In genomic region chr2:151011273-151011672, GRCm38 (mm10) we compare ENCODE assay signal across 20 mouse cellular contexts. TPM values are rescaled to one million over a fixed set of nuclear protein-coding genes. Genes with fewer than 3 reads are reported as not detected.
DNase-seq lines count a peak whose midpoint lies in the region; ATAC-seq and TF ChIP-seq lines count a peak whose summit lies in the region.
"Had no signal": no experiment of that assay in that cellular context is flagged by ENCODE, and none has a peak within 500 bp of the region (broad histone marks: within the 10 kb centered on the region; RNA-seq: fewer than 3 reads in every experiment).

No protein-coding gene starts in this region.

- H3K4me3 ChIP-seq in MEL (ENCODE audit: control insufficient read depth in 1 of 2, insufficient read depth in 1 of 2, low read depth in 2 of 2, low read length in 2 of 2) = peak overlapping the region; percentile 8 to 44; a peak in 2 of 4 replicates
- H3K4me3 ChIP-seq in liver, embryonic 12.5 days = peak overlapping the region; percentile 26; the same call in 1 of the 2 replicates
- H3K4me3 ChIP-seq in neural tube, embryonic 15.5 days (replicated peaks) = no peak overlapping the region
- H3K4me3 ChIP-seq: forebrain, embryonic 13.5 days; gastrocnemius, adult 2 months; hindbrain, embryonic 10.5 days; limb, embryonic 12.5 days; midbrain, embryonic 13.5 days had no signal

- DNase-seq in MEL (ENCODE audit: low read depth, low spot score) = peak; percentile 79
- no peak for DNase-seq in layer of hippocampus, postnatal 10 days (ENCODE audit: low spot score in 2 of 2)
- DNase-seq in embryo, embryonic 10.5 days (ENCODE audit: low spot score) = no peak
- DNase-seq: adrenal gland, postnatal 10 days; cerebellum, adult 9-10 months; gastrocnemius, adult 2 months; kidney, adult 11 months; lung, adult 2 months; lung, postnatal 14 days; retina, postnatal 1 day had no signal

- no peak for TF ChIP-seq CTCF in MEL (IDR thresholded peaks at IDR 0.05 in 2 of 3, conservative IDR thresholded peaks at IDR 0.05 in 1 of 3; ENCODE audit: control insufficient read depth in 1 of 3, insufficient read depth in 1 of 3, low read depth in 2 of 3, low read length in 3 of 3, poor library complexity in 1 of 3, severe bottlenecking in 1 of 3)

- H3K4me2 ChIP-seq in liver, embryonic 12.5 days = peak overlapping the region; percentile 64
- H3K4me2 ChIP-seq in neural tube, embryonic 15.5 days = no peak overlapping the region
- H3K4me2 ChIP-seq: forebrain, embryonic 13.5 days; limb, embryonic 12.5 days; midbrain, embryonic 13.5 days had no signal

- no peak overlapping the region for H3K9ac ChIP-seq in MEL (ENCODE audit: control insufficient read depth, low read depth, low read length, poor library complexity, severe bottlenecking)
- H3K9ac ChIP-seq in liver, embryonic 12.5 days = peak overlapping the region; percentile 59
- H3K9ac ChIP-seq in neural tube, embryonic 15.5 days (replicated peaks) = no peak overlapping the region
- H3K9ac ChIP-seq: forebrain, embryonic 13.5 days; limb, embryonic 12.5 days; midbrain, embryonic 13.5 days had no signal

- peaks cover 15% of the 10 kb centered on the region for H3K79me2 ChIP-seq in MEL (ENCODE audit: control insufficient read depth, insufficient read depth, low read length, poor library complexity)

- TF ChIP-seq POLR2A in MEL (IDR thresholded peaks at IDR 0.05; ENCODE audit: control insufficient read depth in 1 of 2, insufficient read depth in 1 of 2, low read depth in 1 of 2, low read length in 2 of 2, poor library complexity in 1 of 2) = no peak

- H3K27ac ChIP-seq in MEL (ENCODE audit: control insufficient read depth, low read depth, low read length) = peak overlapping the region; percentile 73
- H3K27ac ChIP-seq in liver, embryonic 12.5 days = peak overlapping the region; percentile 89
- H3K27ac ChIP-seq in neural tube, embryonic 15.5 days (replicated peaks) = no peak overlapping the region
- H3K27ac ChIP-seq: forebrain, embryonic 13.5 days; gastrocnemius, adult 2 months; hindbrain, embryonic 10.5 days; kidney, postnatal 0 days; limb, embryonic 12.5 days; midbrain, embryonic 13.5 days had no signal

- peaks cover 27 to 30% of the 10 kb centered on the region in 2 experiments for H3K4me1 ChIP-seq in MEL (ENCODE audit: control insufficient read depth in 1 of 2, insufficient read depth in 2 of 2, low read length in 2 of 2)
- peaks cover 51% of the 10 kb centered on the region for H3K4me1 ChIP-seq in liver, embryonic 12.5 days
- H3K4me1 ChIP-seq in neural tube, embryonic 15.5 days = peaks cover 19% of the 10 kb centered on the region

- WGBS in liver, embryonic 12.5 days (ENCODE audit: insufficient replicate concordance) = 20% methylated on average over 1 of the region's 1 CpGs
- 71% methylated on average over 1 of the region's 1 CpGs for WGBS in neural tube, embryonic 15.5 days

- no peak for TF ChIP-seq RAD21 in MEL (IDR thresholded peaks at IDR 0.05; ENCODE audit: low read depth, low read length)

- no peaks in the 10 kb centered on the region for H3K27me3 ChIP-seq in MEL (ENCODE audit: control insufficient read depth in 1 of 2, insufficient read depth in 2 of 2, low read length in 2 of 2)
- 0 out of 2 replicates have a peak, but pooled peaks cover 7% of the 10 kb centered on the region for H3K27me3 ChIP-seq in liver, embryonic 12.5 days (replicated peaks)
- H3K27me3 ChIP-seq in neural tube, embryonic 15.5 days (replicated peaks) = no peaks in the 10 kb centered on the region
- H3K27me3 ChIP-seq: forebrain, embryonic 13.5 days; limb, embryonic 12.5 days; midbrain, embryonic 13.5 days had no signal

- H3K9me3 ChIP-seq in MEL (replicated peaks; ENCODE audit: insufficient read depth, low read length) = no peaks in the 10 kb centered on the region
- H3K9me3 ChIP-seq in liver, embryonic 12.5 days (replicated peaks) = no peaks in the 10 kb centered on the region
- H3K9me3 ChIP-seq in neural tube, embryonic 15.5 days (replicated peaks) = no peaks in the 10 kb centered on the region
- H3K9me3 ChIP-seq: forebrain, embryonic 13.5 days; hindbrain, embryonic 10.5 days; limb, embryonic 12.5 days; midbrain, embryonic 13.5 days had no signal

- H3K36me3 ChIP-seq in MEL (ENCODE audit: control insufficient read depth in 1 of 2, insufficient read depth in 2 of 2, low read length in 2 of 2) = peaks cover 0 to 30% of the 10 kb centered on the region in 2 experiments; a peak in 2 of 4 replicates
- no peaks in the 10 kb centered on the region for H3K36me3 ChIP-seq in liver, embryonic 12.5 days
- no peaks in the 10 kb centered on the region for H3K36me3 ChIP-seq in neural tube, embryonic 15.5 days
- H3K36me3 ChIP-seq: hindbrain, embryonic 10.5 days; limb, embryonic 12.5 days; midbrain, embryonic 13.5 days had no signal

- ATAC-seq in common myeloid progenitor, adult 5-6 weeks (replicated peaks; ENCODE audit: low read depth, poor library complexity, severe bottlenecking) = peak; percentile 30; the same call in 1 of the 2 replicates
- ATAC-seq in liver, embryonic 12.5 days = peak; percentile 70
- ATAC-seq in megakaryocyte progenitor cell, adult 5-6 weeks (replicated peaks; ENCODE audit: poor library complexity) = peak; percentile 55
- no peak for ATAC-seq in neural tube, embryonic 15.5 days (ENCODE audit: low FRiP score)
- ATAC-seq: forebrain, embryonic 13.5 days; midbrain, embryonic 13.5 days had no signal

- TF ChIP-seq EP300 in MEL (IDR thresholded peaks at IDR 0.05; ENCODE audit: low read depth in 1 of 2, low read length in 2 of 2) = peak; percentile 92 to 97

TF ChIP-seq in MEL, 35 proteins besides CTCF, POLR2A, EP300 and RAD21:
- TF ChIP-seq MAFK (IDR thresholded peaks at IDR 0.05; ENCODE audit: borderline replicate concordance, low read depth, low read length) (peak; percentile 59; the same call in 1 of the 2 replicates), MYB (IDR thresholded peaks at IDR 0.05; ENCODE audit: low read depth, low read length) (0 out of 2 replicates have a peak, but pooled peaks have one; percentile 31), USF2 (IDR thresholded peaks at IDR 0.05; ENCODE audit: borderline replicate concordance in 1 of 2, insufficient read depth in 1 of 2, low read depth in 1 of 2, low read length in 2 of 2) (no peak), HCFC1 (IDR thresholded peaks at IDR 0.05; ENCODE audit: low read depth, low read length) (peak; percentile 44; the same call in 1 of the 2 replicates), USF1 (IDR thresholded peaks at IDR 0.05; ENCODE audit: low read depth, low read length) (no peak), RCOR1 (IDR thresholded peaks at IDR 0.05; ENCODE audit: low read depth, low read length) (peak; percentile 93), MXI1 (IDR thresholded peaks at IDR 0.05; ENCODE audit: low read depth, low read length) (peak; percentile 67), TCF12 (IDR thresholded peaks at IDR 0.05; ENCODE audit: low read depth, low read length) (peak; percentile 95), ZC3H11A (IDR thresholded peaks at IDR 0.05; ENCODE audit: low read depth, low read length) (no peak), GATA1 (IDR thresholded peaks at IDR 0.05; ENCODE audit: low read depth, low read length) (peak; percentile 98), TAL1 (IDR thresholded peaks at IDR 0.05; ENCODE audit: low read length) (peak; percentile 90), JUND (IDR thresholded peaks at IDR 0.05; ENCODE audit: low read depth, low read length) (no peak), MAZ (IDR thresholded peaks at IDR 0.05; ENCODE audit: low read depth, low read length) (peak; percentile 60; the same call in 1 of the 2 replicates), MYC (IDR thresholded peaks at IDR 0.05; ENCODE audit: low read depth, low read length) (no peak; the same call in 1 of the 2 replicates), ZNF384 (IDR thresholded peaks at IDR 0.05; ENCODE audit: low read depth, low read length) (peak; percentile 29; the same call in 1 of the 2 replicates), SIN3A (IDR thresholded peaks at IDR 0.05; ENCODE audit: low read length) (peak; percentile 77), ETS1 (IDR thresholded peaks at IDR 0.05; ENCODE audit: low read depth, low read length) (peak; percentile 80), CHD1 (IDR thresholded peaks at IDR 0.05; ENCODE audit: low read depth, low read length) (no peak), KAT2A (conservative IDR thresholded peaks at IDR 0.05; ENCODE audit: low read depth, low read length) (no peak)

RNA-seq across cellular contexts. Expression of gene Ninl, which starts 27.9 kb away (rescaled TPM):
- 9.8 and 11.6 TPM in 2 replicates for total RNA-seq in MEL (2012; rRNA removed)
- polyA plus RNA-seq in MEL (2012; ENCODE audit: insufficient read depth in 1 of 2, insufficient read length in 2 of 2, low read depth in 1 of 2, low replicate concordance in 2 of 2, missing spikeins in 1 of 2) = 10 to 100 TPM in 1 of 2 experiments, not detected in 1; 16.8 TPM
- 2.6 and 4.7 TPM in 2 replicates for total RNA-seq in common myeloid progenitor, adult 5-6 weeks (2017)
- 18.6 and 18.7 TPM in 2 replicates for polyA plus RNA-seq in liver, embryonic 12.5 days (2016; fragmentation: Nextera tagmentation; extraction: Ambion mirVana)
- 0.46 and 0.84 TPM in 2 replicates for total RNA-seq in megakaryocyte progenitor cell, adult 5-6 weeks (2015)
- total RNA-seq in megakaryocyte progenitor cell, adult 5-6 weeks (2017) = 1.2 and 1.5 TPM in 2 replicates
- total RNA-seq in layer of hippocampus, postnatal 10 days (2021) = 10 to 100 TPM; 10.6 to 11.0 TPM
- polyA plus RNA-seq in neural tube, embryonic 15.5 days (2015; fragmentation: Nextera tagmentation; extraction: Ambion mirVana) = 2.9 and 3.7 TPM in 2 replicates
- total RNA-seq: monocyte, adult 5-6 weeks had no signal

RNA-seq across cellular contexts. Expression of gene Nanp, which starts 27.9 kb away (rescaled TPM):
- total RNA-seq in MEL (2012; rRNA removed) = 24.7 and 25.4 TPM in 2 replicates
- 10 to 100 TPM in 1 of 2 experiments, not detected in 1; 14.6 TPM for polyA plus RNA-seq in MEL (2012; ENCODE audit: insufficient read depth in 1 of 2, insufficient read length in 2 of 2, low read depth in 1 of 2, low replicate concordance in 2 of 2, missing spikeins in 1 of 2)
- total RNA-seq in common myeloid progenitor, adult 5-6 weeks (2017) = 24.1 and 27.9 TPM in 2 replicates
- 74.4 and 76.2 TPM in 2 replicates for polyA plus RNA-seq in liver, embryonic 12.5 days (2016; fragmentation: Nextera tagmentation; extraction: Ambion mirVana)
- 22.7 and 38.8 TPM in 2 replicates for total RNA-seq in megakaryocyte progenitor cell, adult 5-6 weeks (2015)
- 19.3 and 22.5 TPM in 2 replicates for total RNA-seq in megakaryocyte progenitor cell, adult 5-6 weeks (2017)
- total RNA-seq in layer of hippocampus, postnatal 10 days (2021) = 10 to 100 TPM; 17.2 to 17.3 TPM
- polyA plus RNA-seq in neural tube, embryonic 15.5 days (2015; fragmentation: Nextera tagmentation; extraction: Ambion mirVana) = 37.8 and 40.1 TPM in 2 replicates
